Mouse (Mus musculus) embryo, embryonic 9.5 days (tissue): ENCODE results near the gene Ngdn.
"Not testable (repeated sequence)": the region's sequence is repeated elsewhere in the genome, so short reads cannot be mapped to it uniquely, and the experiment has no call there.

ENCODE experiments used
- DNase-seq: peaks from one replicate; pipeline ENCODE4 v3.0.0-alpha.2; 2017; ENCODE audit errors: extremely low spot score

Ngdn gene

GRCm38 (mm10) chr14:55014991-55015766 is at the start of gene Ngdn:
Gene Ngdn, plus strand, starts transcription at chr14:55015454.
- peak; percentile 98 for DNase-seq

- no peak for DNase-seq
Measured at GRCm38 (mm10) chr14:54965631-54966030, 49.6 kb upstream of the Ngdn start.

- no peak for DNase-seq
Measured at GRCm38 (mm10) chr14:54966320-54966977, 48.8 kb upstream of the Ngdn start, which contains the start of gene Myh6. Gene Myh6, minus strand, starts transcription at chr14:54966927.

DNA sequence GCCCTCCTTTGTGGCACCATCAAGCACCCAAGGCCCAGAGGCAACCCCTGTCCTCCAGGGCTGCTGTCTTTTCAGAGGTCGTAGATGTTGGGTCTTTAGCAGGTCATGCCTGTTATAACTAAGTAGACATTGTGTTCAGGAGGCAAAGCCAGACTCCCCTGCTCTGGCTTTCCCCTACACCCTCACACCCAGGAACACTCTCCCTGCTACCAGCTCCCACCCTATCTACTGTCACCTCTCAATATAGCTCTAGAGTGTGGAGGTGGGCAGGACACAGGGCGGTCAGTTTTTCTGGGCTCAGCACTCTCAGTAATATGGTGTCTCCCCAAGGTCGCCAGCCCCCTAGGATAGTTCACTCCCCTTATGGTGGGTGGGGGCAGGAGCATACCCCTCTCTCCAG is 47.4 kb upstream of the Ngdn start:
- no peak for DNase-seq

- no peak for DNase-seq
Measured at GRCm38 (mm10) chr14:54968344-54968743, 46.9 kb upstream of the Ngdn start.

DNA sequence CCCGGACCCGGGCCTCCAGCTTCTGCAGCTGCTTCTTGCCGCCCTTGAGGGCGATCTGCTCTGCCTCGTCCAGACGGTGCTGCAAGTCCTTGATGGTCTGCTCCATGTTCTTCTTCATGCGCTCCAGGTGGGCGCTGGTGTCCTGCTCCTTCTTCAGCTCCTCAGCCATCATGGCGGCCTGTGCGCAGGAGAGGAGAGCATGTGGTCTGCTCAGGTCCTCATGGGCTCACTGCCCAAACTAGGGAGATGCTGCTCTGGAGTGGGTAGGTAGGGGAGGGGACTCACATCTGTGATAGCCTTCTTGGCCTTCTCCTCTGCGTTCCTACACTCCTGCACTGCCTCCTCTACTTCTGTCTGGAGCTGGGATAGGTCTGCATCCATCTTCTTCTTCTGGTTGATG is 42.5 kb upstream of the Ngdn start:
- not testable (repeated sequence) for DNase-seq

GRCm38 (mm10) chr14:54974068-54974791 is 41.0 kb upstream of the Ngdn start:
- no peak for DNase-seq

GRCm38 (mm10) chr14:54976633-54977032 is 38.6 kb upstream of the Ngdn start, which contains the start of gene Gm17428:
Gene Gm17428, plus strand, starts transcription at chr14:54976933.
- DNase-seq = no peak

DNA sequence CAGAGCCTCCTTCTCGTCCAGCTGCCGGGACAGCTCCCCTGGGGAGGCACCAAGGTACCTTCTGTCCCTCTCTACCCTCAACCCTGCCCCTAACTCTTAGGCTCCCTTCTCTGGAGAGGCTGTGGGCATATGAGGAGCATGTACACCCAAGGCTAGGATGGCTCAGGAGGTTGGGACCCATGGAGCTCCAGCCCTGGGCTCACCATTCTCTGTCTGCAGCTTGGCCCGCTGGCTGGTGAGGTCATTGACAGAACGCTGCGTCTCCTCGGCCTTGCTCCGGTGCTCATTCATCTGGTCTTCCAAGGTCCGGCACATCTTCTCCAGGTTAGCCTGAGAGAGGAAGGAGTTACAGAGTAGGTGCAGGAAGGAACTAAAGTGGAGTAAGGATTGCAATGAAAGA is 36.6 kb upstream of the Ngdn start:
- no peak for DNase-seq

GRCm38 (mm10) chr14:54981934-54982333 is 33.3 kb upstream of the Ngdn start:
- DNase-seq = no peak

DNA sequence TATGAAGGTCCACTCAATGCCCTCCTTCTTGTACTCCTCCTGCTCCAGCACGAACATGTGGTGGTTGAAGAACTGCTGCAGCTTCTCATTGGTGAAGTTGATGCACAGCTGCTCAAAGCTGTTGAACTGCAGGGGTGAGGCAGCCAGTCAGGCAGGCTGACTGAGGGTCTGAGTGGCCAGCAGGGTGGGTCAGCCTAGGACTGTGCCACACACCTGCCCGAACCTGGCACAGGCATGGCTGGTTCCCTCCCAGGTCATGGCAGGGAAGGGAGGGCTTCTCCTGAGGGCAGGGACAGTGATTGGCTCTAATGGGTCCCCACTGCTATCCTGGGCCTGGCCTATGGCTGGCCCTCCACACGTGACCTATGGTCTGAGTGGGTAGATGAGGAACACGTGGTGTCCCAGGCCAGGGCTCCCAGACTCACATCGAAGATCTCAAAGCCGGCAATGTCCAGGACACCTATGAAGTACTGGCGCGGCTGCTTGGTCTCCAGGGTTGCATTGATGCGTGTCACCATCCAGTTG is 26.8 kb upstream of the Ngdn start:
- DNase-seq = not testable (repeated sequence)

- no peak for DNase-seq
Measured at GRCm38 (mm10) chr14:54988882-54989281, 26.4 kb upstream of the Ngdn start.

GRCm38 (mm10) chr14:54989886-54990441 is 25.3 kb upstream of the Ngdn start:
- no peak for DNase-seq

- DNase-seq = no peak
Measured at GRCm38 (mm10) chr14:54992196-54992595, 23.1 kb upstream of the Ngdn start.

GRCm38 (mm10) chr14:54993636-54994035 is 21.6 kb upstream of the Ngdn start:
- no peak for DNase-seq

DNA sequence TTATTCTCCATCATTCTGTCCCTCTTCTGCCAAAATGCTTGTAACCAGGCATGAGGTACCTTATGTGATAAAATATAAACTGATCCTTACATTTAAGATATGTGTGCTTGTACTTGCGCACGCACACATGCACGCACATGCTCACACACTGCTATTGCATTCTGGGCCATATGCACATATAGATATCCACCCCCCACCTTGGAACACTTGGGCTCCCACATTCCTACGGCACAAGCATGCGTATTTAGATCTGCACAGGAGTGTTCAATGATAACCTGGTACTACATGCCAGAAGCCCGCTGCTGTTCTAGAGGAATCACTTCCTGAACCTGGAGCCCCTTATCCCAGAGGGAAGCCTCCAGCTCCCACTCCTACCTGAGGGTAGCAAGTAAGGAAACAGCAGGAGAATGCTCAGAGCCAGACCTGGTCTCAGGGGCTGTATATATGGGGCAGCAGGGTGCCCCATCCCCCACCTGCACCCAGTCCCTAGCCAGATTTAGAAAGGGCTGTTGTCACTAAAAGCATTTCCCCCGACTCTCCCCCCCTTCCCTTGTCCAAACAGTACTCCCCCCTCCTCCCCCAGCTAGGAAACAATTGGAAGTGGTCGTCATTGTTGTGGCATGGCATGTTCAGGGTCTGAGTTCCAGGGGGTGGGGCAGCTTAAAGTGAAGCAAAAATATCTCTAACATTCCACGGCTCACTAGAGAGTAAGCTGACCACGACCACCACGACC is 21.0 kb upstream of the Ngdn start, which contains the start of gene Myh7:
Gene Myh7 (minus strand): TSS at position 491 of the 733 bp plus-strand sequence.
- DNase-seq = peak; percentile 13

- peak; percentile 12 for DNase-seq
Measured at GRCm38 (mm10) chr14:54994869-54995186, 20.4 kb upstream of the Ngdn start.

GRCm38 (mm10) chr14:54995457-54996138 is 19.7 kb upstream of the Ngdn start:
- peak; percentile 43 for DNase-seq

GRCm38 (mm10) chr14:54996793-54997192 is 18.5 kb upstream of the Ngdn start:
- no peak for DNase-seq

GRCm38 (mm10) chr14:54997297-54997696 is 18.0 kb upstream of the Ngdn start:
- peak; percentile 34 for DNase-seq

GRCm38 (mm10) chr14:54998680-54999079 is 16.6 kb upstream of the Ngdn start:
- DNase-seq = no peak
